Mouse (Mus musculus) left cerebral cortex, adult 8-10 months (tissue): ENCODE data around the gene Mrpl34. TPM values are rescaled to one million over a fixed set of nuclear protein-coding genes. Genes with fewer than 3 reads are reported as not detected.

ENCODE experiments used
- DNase-seq, 2 experiments: peaks; one replicate each; pipeline ENCODE4 v3.0.0; 2022; ENCODE audit warnings: low spot score in 2 of 2
- total RNA-seq, 4 experiments: library from RNA; stranded (reverse); gene quantifications; 2 replicates each; pipeline ENCODE4 v1.2.4; 2022

The Mrpl34 gene
- total RNA-seq, 4 experiments from 2014 or later: 50.0 to 56.8 (median 53.3) TPM

DNA sequence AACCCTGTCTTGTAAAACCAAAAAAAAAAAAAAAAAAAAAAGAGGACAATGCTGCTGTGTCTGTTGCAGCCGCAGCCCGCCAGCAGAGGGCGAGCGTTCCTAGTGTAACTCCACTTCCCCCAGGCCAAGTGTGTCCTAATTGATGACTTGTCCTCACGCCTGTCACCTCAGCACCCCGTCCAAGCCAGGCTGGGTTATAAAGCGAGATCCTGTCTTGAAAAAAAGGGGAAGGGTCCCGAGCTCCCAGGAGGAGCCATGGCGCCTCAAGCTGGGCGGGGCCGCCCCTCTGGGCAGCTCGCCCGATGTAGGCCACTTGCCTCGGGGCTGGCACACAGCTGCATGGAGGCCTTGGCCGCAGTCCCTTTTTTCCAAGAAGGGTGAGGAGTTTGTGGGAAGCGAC is 30.3 kb downstream of the Mrpl34 start:
- peak; percentile 61 to 74 for DNase-seq

GRCm38 (mm10) chr8:71495811-71496210 is 31.1 kb downstream of the Mrpl34 start:
- DNase-seq: no peak

DNA sequence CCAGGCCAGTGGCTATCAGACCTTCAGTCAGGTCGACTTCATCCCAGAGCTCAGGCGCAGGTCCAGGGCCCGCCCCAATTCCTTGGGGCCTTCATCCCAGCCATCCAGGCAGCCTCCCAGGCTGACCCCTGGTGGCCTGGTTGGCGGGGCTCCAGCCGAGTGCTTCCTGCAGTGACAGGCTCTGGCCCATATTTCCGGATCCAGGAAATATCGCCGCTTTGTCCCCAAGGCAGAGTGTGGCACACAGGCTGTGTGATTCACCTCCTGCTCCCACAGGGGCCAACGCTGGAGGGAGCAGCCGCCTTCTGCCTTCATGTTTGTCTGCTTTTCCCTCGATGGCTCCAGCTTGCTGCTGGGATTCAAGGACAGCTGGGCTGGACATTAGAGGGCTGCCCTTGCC is 31.7 kb downstream of the Mrpl34 start:
- no peak for DNase-seq

DNA sequence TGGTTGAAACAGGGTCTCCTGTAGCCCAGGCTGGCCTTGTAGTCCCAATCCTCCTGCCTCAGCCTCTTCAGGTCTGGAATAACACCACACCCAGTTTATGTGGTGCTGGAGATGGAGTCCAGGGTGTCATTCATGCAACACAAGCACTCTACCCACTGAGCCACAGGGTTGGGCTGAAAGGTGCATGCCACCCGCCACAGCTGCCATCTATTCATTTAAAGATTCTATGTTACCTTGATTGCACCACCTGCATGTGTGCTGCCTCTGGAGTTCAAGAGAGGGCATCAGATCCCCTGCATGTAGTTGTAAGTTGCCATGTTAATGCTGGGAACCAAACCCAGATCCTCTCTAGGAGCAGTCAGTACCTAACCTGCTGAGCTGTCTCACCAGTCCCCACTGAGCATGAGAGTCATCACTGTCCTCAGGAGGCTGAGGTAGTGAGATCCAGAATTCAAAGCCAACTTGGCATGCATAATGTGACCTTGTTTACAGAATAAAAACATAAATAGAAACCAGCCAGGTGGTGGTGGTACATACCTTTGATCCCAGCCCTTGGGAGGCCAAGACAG is 32.4 kb downstream of the Mrpl34 start:
- DNase-seq: no peak

DNA sequence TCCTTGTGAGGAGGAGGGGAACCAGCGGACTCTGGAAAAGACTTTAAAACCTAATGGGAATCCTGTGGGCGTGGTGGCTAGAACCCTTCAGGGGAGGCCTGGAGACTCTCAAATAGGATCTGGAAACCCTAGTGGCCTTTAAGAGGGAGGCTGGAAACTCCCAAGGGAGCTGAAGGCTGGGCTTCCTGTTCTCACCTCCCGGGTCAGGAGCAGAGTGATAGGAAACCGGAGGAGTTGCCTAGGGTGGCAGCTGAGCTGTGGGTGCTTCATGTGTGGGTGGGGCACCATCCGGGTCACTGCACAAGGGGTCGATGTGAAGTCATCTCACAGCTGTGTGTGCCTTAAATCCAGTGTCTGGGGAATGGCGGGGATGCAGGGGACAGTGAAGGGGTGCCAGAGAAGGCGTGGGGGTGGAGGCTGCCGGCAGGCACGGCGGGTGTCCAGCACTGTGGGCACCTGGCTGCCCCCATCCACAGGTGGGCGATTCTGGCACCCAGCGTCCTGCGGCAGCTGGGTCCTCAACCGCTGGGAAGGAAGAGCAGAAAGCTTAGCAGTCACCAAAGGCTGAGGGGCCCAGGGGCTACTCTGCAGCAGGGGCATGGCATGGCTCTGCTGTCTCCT is 33.2 kb downstream of the Mrpl34 start:
- no peak for DNase-seq

- no peak for DNase-seq
These were observed 34.3 kb downstream of the Mrpl34 start for GRCm38 (mm10) chr8:71498816-71499690.

DNA sequence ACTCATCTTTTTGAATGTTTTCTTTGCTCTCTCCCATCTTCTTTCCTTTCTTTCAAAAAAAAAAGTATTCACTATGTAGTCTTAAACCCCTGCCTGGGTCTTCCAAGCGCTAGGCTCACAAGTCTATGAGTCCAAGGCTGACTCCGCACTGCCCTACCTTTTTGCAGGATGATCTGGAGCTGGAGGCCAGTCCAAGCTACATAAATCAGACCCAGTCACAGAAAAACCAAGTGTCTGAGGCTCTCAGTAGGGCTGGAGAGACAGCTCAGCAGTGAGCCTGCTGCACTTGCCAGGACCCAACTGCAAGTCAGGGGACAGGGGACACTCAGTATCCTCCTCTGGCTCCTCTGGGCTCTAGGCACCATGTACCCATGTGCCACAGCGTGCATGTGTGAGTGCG is 39.6 kb downstream of the Mrpl34 start:
- DNase-seq: no peak

DNA sequence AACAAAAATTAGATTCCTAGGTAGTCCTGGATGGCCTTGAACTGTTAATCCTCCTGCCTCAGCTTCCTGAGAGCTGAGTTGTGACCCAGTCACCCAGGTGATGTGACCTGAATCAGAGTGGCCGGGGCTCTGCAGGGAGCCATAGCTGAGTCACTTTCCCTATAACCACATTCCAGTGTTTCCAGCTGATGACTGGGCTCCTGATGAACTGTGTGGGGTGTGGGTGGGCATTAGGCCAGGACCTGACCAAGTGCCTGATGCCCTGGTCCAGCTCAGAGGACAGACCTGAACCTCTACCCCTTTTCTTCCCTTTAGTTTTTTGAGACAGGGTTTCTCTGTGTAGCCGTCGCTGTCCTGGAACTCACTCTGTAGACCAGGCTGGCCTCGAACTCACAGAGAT is 40.6 kb downstream of the Mrpl34 start:
- no peak for DNase-seq

- no peak for DNase-seq
These were observed 41.2 kb downstream of the Mrpl34 start for GRCm38 (mm10) chr8:71505979-71506378.

- DNase-seq: peak in 1 of 2 experiments; percentile 84
These were observed 42.9 kb downstream of the Mrpl34 start for GRCm38 (mm10) chr8:71507589-71508104.

GRCm38 (mm10) chr8:71509316-71509715 is 44.6 kb downstream of the Mrpl34 start:
- DNase-seq: no peak

GRCm38 (mm10) chr8:71511644-71512043 is 46.9 kb downstream of the Mrpl34 start, which contains the start of gene Plvap:
Gene Plvap (minus strand): TSS chr8:71511752.
- no peak for DNase-seq

GRCm38 (mm10) chr8:71513018-71513754 is 48.4 kb downstream of the Mrpl34 start:
- no peak for DNase-seq

DNA sequence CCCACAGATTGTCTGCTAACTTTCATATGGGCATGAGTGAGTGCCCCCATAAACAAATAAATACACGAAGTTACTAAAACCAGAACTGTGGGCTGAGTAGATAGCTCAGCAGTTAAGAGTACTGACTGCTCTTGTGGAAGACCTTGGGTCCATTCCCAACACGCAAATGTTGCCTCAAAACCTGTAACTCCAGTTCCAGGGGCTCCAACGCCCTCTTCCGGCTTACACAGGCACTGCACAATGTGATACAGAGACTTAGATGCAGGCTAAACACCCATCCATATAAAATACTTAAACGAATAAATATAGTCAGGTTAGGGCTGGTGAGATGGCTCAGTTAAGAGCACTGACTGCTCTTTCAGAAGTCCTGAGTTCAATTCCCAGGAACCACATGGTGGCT is 50.3 kb downstream of the Mrpl34 start:
- DNase-seq: no peak

Other genes starting within 250 kb of the Mrpl34 start
- 10 to 100 TPM; 28.9 to 34.6 (median 29.7) TPM for gene Myo9b, start 192.2 kb upstream of the Mrpl34 start, total RNA-seq
- gene Haus8, start 192.0 kb upstream of the Mrpl34 start, total RNA-seq: 10 to 100 TPM; 10.6 to 17.4 (median 12.4) TPM
- 100 to 1,000 TPM; 125 to 140 (median 127) TPM for gene Use1, start 98.1 kb upstream of the Mrpl34 start, total RNA-seq
- gene Ocel1, start 93.7 kb upstream of the Mrpl34 start, total RNA-seq: 10 to 100 TPM; 13.3 to 16.5 (median 14.7) TPM
- gene Nr2f6, start 83.0 kb upstream of the Mrpl34 start, total RNA-seq: 10 to 100 TPM; 32.5 to 39.6 (median 36.7) TPM
- gene Ushbp1, start 69.2 kb upstream of the Mrpl34 start, total RNA-seq: 1 to 10 TPM; 3.4 to 5.1 (median 3.9) TPM
- 100 to 1,000 TPM in 3 of 4 experiments, 10 to 100 TPM in 1; 96.4 to 113 (median 105) TPM for gene Babam1, start 68.1 kb upstream of the Mrpl34 start, total RNA-seq
- gene Ankle1, start 58.9 kb upstream of the Mrpl34 start, total RNA-seq: under 1 TPM; 0.34 to 0.63 (median 0.41) TPM
- gene Abhd8, start 1.3 kb upstream of the Mrpl34 start, total RNA-seq: 100 to 1,000 TPM; 255 to 290 (median 264) TPM
- gene Dda1, start 4.2 kb downstream of the Mrpl34 start, total RNA-seq: 10 to 100 TPM; 59.4 to 75.0 (median 64.0) TPM
- 10 to 100 TPM; 51.0 to 61.5 (median 60.0) TPM for gene Ano8, start 21.0 kb downstream of the Mrpl34 start, total RNA-seq
- gene Gtpbp3, start 23.1 kb downstream of the Mrpl34 start, total RNA-seq: 10 to 100 TPM; 28.0 to 37.8 (median 31.0) TPM
- 10 to 100 TPM in 2 of 4 experiments, 1 to 10 TPM in 2; 7.0 to 11.7 (median 9.6) TPM for gene Plvap, start 46.8 kb downstream of the Mrpl34 start, total RNA-seq
- gene Ccdc194, start 60.8 kb downstream of the Mrpl34 start, total RNA-seq: not detected
- 10 to 100 TPM in 1 of 4 experiments, 1 to 10 TPM in 3; 4.1 to 11.8 (median 6.4) TPM for gene Bst2, start 72.5 kb downstream of the Mrpl34 start, total RNA-seq
- gene Mvb12a, start 78.0 kb downstream of the Mrpl34 start, total RNA-seq: 10 to 100 TPM; 38.0 to 44.2 (median 39.9) TPM
- gene Tmem221, start 93.9 kb downstream of the Mrpl34 start, total RNA-seq: under 1 TPM in 2 of 4 experiments, not detected in 2; 0.27 to 0.70 TPM
- gene Nxnl1, start 101.6 kb downstream of the Mrpl34 start, total RNA-seq: under 1 TPM in 2 of 4 experiments, not detected in 2; 0.17 to 0.21 TPM
- 100 to 1,000 TPM in 1 of 4 experiments, 10 to 100 TPM in 3; 94.4 to 105 (median 97.5) TPM for gene Slc27a1, start 103.9 kb downstream of the Mrpl34 start, total RNA-seq
- 10 to 100 TPM; 28.7 to 31.1 (median 29.3) TPM for gene Pgls, start 127.2 kb downstream of the Mrpl34 start, total RNA-seq
- 1 to 10 TPM; 1.2 to 3.5 (median 2.3) TPM for gene Fam129c, start 132.7 kb downstream of the Mrpl34 start, total RNA-seq
- 10 to 100 TPM; 38.6 to 51.4 (median 45.8) TPM for gene Colgalt1, start 146.0 kb downstream of the Mrpl34 start, total RNA-seq
- 100 to 1,000 TPM; 237 to 269 (median 246) TPM for gene Unc13a, start 206.8 kb downstream of the Mrpl34 start, total RNA-seq
- gene Jak3, start 211.3 kb downstream of the Mrpl34 start, total RNA-seq: 1 to 10 TPM; 4.4 to 7.3 (median 6.1) TPM
- 1 to 10 TPM; 1.4 to 3.2 (median 2.1) TPM for gene Insl3, start 224.3 kb downstream of the Mrpl34 start, total RNA-seq
- under 1 TPM; 0.41 to 0.88 (median 0.70) TPM for gene B3gnt3, start 236.8 kb downstream of the Mrpl34 start, total RNA-seq